Mouse (Mus musculus) spleen, adult 2 months (tissue): ENCODE measurements around the gene Rffl.

ENCODE experiments used
- CTCF ChIP-seq: fragments of 200-500 bp; IDR thresholded peaks from 2 replicates; pipeline ENCODE4 v1.5.1; 2011; ENCODE audit warnings: mild to moderate bottlenecking, inconsistent platforms; ENCODE audit not compliant: insufficient read depth, insufficient read length, insufficient replicate concordance; ENCODE audit errors: extremely low read depth
- POLR2A ChIP-seq: fragments of 200-500 bp; IDR thresholded peaks from 2 replicates; pipeline ENCODE4 v1.6.1; 2011; ENCODE audit warnings: low read depth, low read length, inconsistent platforms

DNA sequence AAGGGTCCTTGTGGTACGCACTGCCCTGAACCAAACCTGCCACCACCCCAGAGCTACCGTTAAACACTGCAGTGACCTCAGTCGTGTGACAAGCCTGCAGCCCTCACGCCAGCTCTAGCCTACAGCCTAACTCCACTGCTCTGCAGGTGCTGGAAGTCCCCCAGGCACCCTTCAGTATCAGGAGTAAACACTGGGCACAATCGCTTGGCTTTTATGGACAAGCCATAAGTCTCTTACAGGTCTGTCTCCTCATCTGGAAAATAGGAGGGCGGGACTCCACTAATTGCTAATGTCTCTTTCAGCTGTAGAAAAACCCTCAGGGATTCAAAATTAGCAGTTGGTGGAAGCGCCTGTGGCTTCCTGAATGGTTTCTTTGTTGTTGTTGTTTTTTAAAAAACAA, 33.8 kb downstream of the Rffl start:
- no peak for TF ChIP-seq POLR2A
- no peak for TF ChIP-seq CTCF
